Mouse (Mus musculus) lung, embryonic 14.5 days (tissue): ENCODE measurements at regions not wholly inside any gene's neighbourhood (a gene's known extent, or its start where the extent isn't known, plus 50 kb on each side); places are given as distances from the start of the nearest gene placed in this dataset.

Source experiments
- ATAC-seq: fragments of 200-750 bp; cut with Nextera tagmentation; 2 replicates; pipeline ENCODE4 v1.8.0; 2017; ENCODE audit warnings: mild to moderate bottlenecking, moderate TSS enrichment, moderate library complexity; ENCODE audit not compliant: insufficient read depth
- DNase-seq: peaks from one replicate; pipeline ENCODE4 v3.0.0-alpha.2; 2015
- H3K27ac ChIP-seq: fragments of 300-500 bp; sonication (generic); 2 replicates; pipeline ENCODE4 v1.5.1; 2014; ENCODE audit warnings: low read depth, mild to moderate bottlenecking, moderate library complexity
- H3K27me3 ChIP-seq: fragments of 300-500 bp; sonication (generic); 2 replicates; pipeline ENCODE4 v1.6.1; 2014; ENCODE audit warnings: low read length, control low read depth; ENCODE audit not compliant: insufficient read depth
- H3K36me3 ChIP-seq: fragments of 300-500 bp; sonication (generic); 2 replicates; pipeline ENCODE4 v1.6.1; 2014; ENCODE audit warnings: control low read depth; ENCODE audit not compliant: insufficient read depth
- H3K4me1 ChIP-seq: fragments of 300-500 bp; sonication (generic); 2 replicates; pipeline ENCODE4 v1.6.1; 2014; ENCODE audit warnings: antibody characterized with exemption, control low read depth; ENCODE audit not compliant: insufficient read depth
- H3K4me2 ChIP-seq: fragments of 300-500 bp; sonication (generic); 2 replicates; pipeline ENCODE4 v1.6.1; 2014; ENCODE audit warnings: mild to moderate bottlenecking
- H3K4me3 ChIP-seq: fragments of 300-500 bp; sonication (generic); 2 replicates; pipeline ENCODE4 v1.5.1; 2014; ENCODE audit warnings: low read depth, low read length
- H3K9ac ChIP-seq: fragments of 300-500 bp; sonication (generic); 2 replicates; pipeline ENCODE4 v1.6.1; 2014
- H3K9me3 ChIP-seq: fragments of 300-500 bp; sonication (generic); 2 replicates; pipeline ENCODE4 v1.6.1; 2016; ENCODE audit warnings: low read depth, low read length, control low read depth
- CTCF ChIP-seq: IDR thresholded peaks from 2 replicates; pipeline ENCODE4 v1.5.1; 2016; ENCODE audit warnings: antibody characterized with exemption, low read depth
- WGBS: fragments of 180-500 bp; shearing (Covaris S2); extraction: QIAGEN DNeasy Blood & Tissue Kit; methylation state at CpG from one replicate; pipeline ENCODE4 v1.1.7; 2014; 5-methylcytosine and 5-hydroxymethylcytosine counted together

DNA sequence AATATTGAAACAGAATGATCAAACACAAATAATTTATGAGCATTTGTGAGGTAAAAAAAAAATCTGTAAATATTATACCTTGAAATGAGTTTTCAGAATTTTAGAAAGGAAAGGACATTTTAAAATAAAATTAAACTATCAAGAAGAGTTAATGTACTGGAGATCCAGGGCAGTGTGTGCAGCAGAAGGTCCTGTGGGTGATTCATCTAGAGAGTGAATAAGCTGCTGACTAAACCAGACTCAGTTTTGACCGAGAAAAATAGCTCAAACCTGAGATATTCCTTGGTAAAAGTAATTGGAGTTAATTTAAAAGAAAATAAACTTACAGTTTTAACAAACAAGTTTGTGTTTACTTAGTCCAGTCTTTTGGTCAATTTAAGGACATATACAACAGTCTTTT, 1118.6 kb upstream of the Celf2 start:
- Histone ChIP-seq H3K27me3 (no peaks in the 10 kb centered on the region), H3K4me1 (no peaks in the 10 kb centered on the region), H3K9ac (no peak overlapping the region), H3K36me3 (no peaks in the 10 kb centered on the region), H3K27ac (no peak overlapping the region), H3K4me2 (no peak overlapping the region), H3K4me3 (no peak overlapping the region), H3K9me3 (no peaks in the 10 kb centered on the region)
- DNase-seq (no peak), ATAC-seq (no peak)
- no peak for TF ChIP-seq CTCF
- WGBS: 68% methylated on average over 1 of the region's 1 CpGs

GRCm38 (mm10) chr2:8628485-8629208, 1119.3 kb upstream of the Celf2 start:
- Histone ChIP-seq H3K4me3 (no peak overlapping the region), H3K36me3 (no peaks in the 10 kb centered on the region), H3K4me2 (no peak overlapping the region), H3K9ac (no peak overlapping the region), H3K4me1 (no peaks in the 10 kb centered on the region), H3K27ac (no peak overlapping the region), H3K9me3 (no peaks in the 10 kb centered on the region), H3K27me3 (no peaks in the 10 kb centered on the region)
- ATAC-seq: no peak
- no peak for DNase-seq
- no peak for TF ChIP-seq CTCF
- WGBS: 93% methylated on average over 2 of the region's 2 CpGs

- no peaks in the 10 kb centered on the region for H3K27me3 ChIP-seq
- H3K9me3 ChIP-seq: no peaks in the 10 kb centered on the region
- peak; percentile 56 for TF ChIP-seq CTCF
- H3K9ac ChIP-seq: no peak overlapping the region
- no peak overlapping the region for H3K27ac ChIP-seq
- H3K4me3 ChIP-seq: no peak overlapping the region
- H3K36me3 ChIP-seq: no peaks in the 10 kb centered on the region
- peak; percentile 61 for DNase-seq
- no peak for ATAC-seq
- no peaks in the 10 kb centered on the region for H3K4me1 ChIP-seq
- H3K4me2 ChIP-seq: peak overlapping the region; percentile 45; the same call in 1 of the 2 replicates
- WGBS: 8% methylated on average over 7 of the region's 7 CpGs
These were observed 1128.7 kb upstream of the Celf2 start for GRCm38 (mm10) chr2:8638082-8638481.

GRCm38 (mm10) chr2:8639282-8639681, 1129.9 kb upstream of the Celf2 start:
- H3K27ac ChIP-seq: no peak overlapping the region
- WGBS: 58% methylated on average over 3 of the region's 3 CpGs
- no peak overlapping the region for H3K4me2 ChIP-seq
- peak; percentile 68 for TF ChIP-seq CTCF
- H3K4me3 ChIP-seq: no peak overlapping the region
- peak; percentile 56 for DNase-seq
- no peaks in the 10 kb centered on the region for H3K4me1 ChIP-seq
- no peak overlapping the region for H3K9ac ChIP-seq
- no peaks in the 10 kb centered on the region for H3K27me3 ChIP-seq
- no peaks in the 10 kb centered on the region for H3K9me3 ChIP-seq
- no peak for ATAC-seq
- no peaks in the 10 kb centered on the region for H3K36me3 ChIP-seq

GRCm38 (mm10) chr2:8645463-8645862, 1136.1 kb upstream of the Celf2 start:
- DNase-seq (peak; percentile 77), ATAC-seq (no peak)
- Histone ChIP-seq H3K36me3 (no peaks in the 10 kb centered on the region), H3K9me3 (no peaks in the 10 kb centered on the region), H3K4me3 (no peak overlapping the region), H3K4me2 (no peak overlapping the region), H3K4me1 (no peaks in the 10 kb centered on the region), H3K27ac (no peak overlapping the region), H3K9ac (no peak overlapping the region), H3K27me3 (no peaks in the 10 kb centered on the region)
- 14% methylated on average over 1 of the region's 1 CpGs for WGBS
- peak; percentile 63 for TF ChIP-seq CTCF

DNA sequence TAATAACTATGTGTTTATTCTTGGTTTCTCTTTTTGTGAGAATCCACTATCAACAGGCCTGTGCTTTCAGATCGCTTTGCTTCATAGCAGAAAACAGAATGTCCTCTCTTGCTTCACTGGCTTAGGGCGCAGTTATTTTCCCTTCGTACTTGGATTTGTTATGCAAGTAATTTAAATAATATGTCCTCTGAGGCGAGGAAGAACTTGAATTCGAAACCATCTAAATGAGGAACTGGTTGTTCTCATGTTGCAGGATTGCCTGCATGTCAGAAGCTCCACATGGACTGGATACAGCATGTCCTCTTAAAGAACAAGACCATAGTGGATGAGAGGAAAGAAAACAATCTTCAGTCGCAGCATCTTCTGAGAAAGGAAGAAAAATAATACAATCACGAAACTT, 1151.2 kb upstream of the Celf2 start:
- Histone ChIP-seq H3K4me3 (no peak overlapping the region), H3K4me1 (no peaks in the 10 kb centered on the region), H3K4me2 (no peak overlapping the region), H3K9me3 (no peaks in the 10 kb centered on the region), H3K9ac (no peak overlapping the region), H3K27ac (no peak overlapping the region), H3K27me3 (no peaks in the 10 kb centered on the region), H3K36me3 (no peaks in the 10 kb centered on the region)
- DNase-seq: no peak
- TF ChIP-seq CTCF: no peak
- WGBS: 76% methylated on average over 7 of the region's 7 CpGs
- ATAC-seq: no peak

GRCm38 (mm10) chr2:8673751-8674378, 1164.5 kb upstream of the Celf2 start:
- Histone ChIP-seq H3K4me1 (no peaks in the 10 kb centered on the region), H3K36me3 (no peaks in the 10 kb centered on the region), H3K27ac (no peak overlapping the region), H3K9me3 (no peaks in the 10 kb centered on the region), H3K9ac (no peak overlapping the region), H3K4me3 (no peak overlapping the region), H3K4me2 (no peak overlapping the region), H3K27me3 (no peaks in the 10 kb centered on the region)
- 14% methylated on average over 10 of the region's 10 CpGs for WGBS
- peak; percentile 91 for DNase-seq
- peak; percentile 72 for TF ChIP-seq CTCF
- peak; percentile 58 for ATAC-seq
